Mouse (Mus musculus) left cerebral cortex, adult 18-20 months (tissue): Measurements from ENCODE around the gene Glp2r. TPM values are rescaled to one million over a fixed set of nuclear protein-coding genes. Genes with fewer than 3 reads are reported as not detected.
A peak's percentile ranks its signal among the peaks of the same experiment; 100 is the strongest.

Experiments
- DNase-seq, 2 experiments: peaks; one replicate each; pipeline ENCODE4 v3.0.0; 2021 to 2022; ENCODE audit warnings: low spot score in 2 of 2, mixed read lengths in 1 of 2
- total RNA-seq, 2 experiments: library from RNA; stranded (reverse); gene quantifications; 2 replicates each; pipeline ENCODE4 v1.2.3; 2021

Gene Glp2r
- total RNA-seq, 2 experiments from 2014 or later = 2.0 to 2.1 TPM

DNA sequence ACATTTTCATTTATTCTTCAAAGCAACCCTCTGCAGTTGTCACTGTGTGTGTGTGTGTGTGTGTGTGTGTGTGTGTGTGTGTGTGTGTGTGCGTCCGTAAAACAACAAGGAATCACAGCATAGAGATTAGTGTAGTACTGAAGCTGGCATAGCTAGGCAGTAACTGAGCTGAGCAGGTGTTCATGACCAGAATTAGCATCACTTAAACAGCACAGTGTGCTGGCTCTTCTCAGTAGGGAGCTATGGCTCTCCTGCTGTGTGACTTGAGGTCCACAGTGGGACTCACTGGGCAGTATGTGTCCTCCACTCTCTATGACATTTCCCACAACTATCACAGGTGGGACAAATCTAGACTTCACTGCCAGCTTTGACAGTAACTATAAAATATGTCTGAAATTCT, 39.9 kb downstream of the Glp2r start:
- DNase-seq = no peak

DNA sequence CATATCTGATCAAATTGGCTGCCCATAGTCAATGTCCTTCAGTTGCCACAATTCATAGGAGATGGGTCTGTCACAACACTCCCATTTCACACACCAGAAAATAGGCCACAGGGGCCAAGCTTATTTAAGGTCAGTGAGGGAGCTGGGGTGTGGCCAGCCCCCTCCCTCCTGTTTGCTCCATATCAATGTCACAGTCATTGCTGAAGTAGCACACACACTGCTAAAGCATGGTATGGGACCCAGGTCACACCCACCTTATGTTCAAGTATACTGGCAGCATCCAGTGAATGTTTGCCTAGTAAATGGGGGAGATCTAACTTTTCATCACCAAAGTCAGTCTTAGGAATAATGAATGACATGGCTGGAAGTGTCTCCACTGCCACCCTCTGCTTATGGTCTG, 42.2 kb downstream of the Glp2r start:
- DNase-seq = no peak

DNA sequence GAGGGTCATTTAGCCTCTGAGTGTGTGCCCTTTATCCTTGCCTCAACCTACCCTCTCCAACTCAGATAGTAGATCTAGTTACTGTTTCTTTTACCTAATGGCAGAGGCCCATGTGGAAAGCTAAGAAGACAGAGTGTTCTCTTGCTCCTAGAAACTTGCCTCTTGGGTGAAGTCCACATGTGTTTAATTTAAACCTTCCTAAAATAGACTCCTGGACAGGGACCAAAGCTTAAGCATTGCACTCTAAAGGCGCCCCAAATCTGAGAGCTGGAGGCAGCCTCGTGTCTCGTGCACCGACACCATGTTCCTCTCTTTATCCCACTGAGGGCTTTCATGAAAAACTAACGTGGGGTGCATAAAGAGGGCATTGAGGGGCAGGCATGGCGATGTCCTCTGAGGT, 43.9 kb downstream of the Glp2r start:
- peak; percentile 15 to 33 for DNase-seq

GRCm38 (mm10) chr11:67723231-67724013, 47.5 kb downstream of the Glp2r start:
- DNase-seq = peak; percentile 44 to 74

DNA sequence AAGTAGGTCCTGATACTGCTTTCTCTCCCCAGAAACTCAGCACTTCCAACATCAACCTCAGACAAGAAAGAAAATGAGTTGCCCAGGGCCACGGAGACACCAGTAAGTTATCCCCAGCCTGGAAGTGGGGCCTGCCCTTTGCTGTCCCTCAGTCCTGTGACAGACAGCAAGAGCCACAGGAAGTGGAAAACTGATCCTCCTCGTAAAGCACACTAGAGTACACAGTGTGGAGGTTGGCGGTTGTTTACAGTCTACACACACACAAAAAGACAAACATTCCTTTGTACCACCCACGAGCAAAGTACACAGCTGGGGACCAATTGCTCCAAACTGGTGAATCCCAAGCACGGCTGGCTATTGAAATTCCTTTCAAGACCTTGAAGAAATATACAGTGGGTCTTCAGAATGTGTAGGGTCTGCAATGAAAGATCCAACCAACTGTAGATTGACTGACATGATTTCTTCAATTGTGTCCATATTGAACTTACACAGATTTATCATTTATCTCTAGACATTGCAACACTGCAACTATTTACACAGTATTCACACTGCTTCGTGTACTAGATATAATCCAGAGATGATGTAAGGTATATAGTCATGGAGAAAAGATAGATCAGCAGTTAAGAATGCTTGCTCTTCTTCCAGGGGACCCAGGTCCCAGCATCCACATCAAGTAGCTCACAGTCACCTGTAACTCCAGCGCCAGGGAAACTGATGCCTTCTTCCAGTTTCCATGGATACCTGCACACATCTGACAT, 48.4 kb downstream of the Glp2r start:
- no peak for DNase-seq

DNA sequence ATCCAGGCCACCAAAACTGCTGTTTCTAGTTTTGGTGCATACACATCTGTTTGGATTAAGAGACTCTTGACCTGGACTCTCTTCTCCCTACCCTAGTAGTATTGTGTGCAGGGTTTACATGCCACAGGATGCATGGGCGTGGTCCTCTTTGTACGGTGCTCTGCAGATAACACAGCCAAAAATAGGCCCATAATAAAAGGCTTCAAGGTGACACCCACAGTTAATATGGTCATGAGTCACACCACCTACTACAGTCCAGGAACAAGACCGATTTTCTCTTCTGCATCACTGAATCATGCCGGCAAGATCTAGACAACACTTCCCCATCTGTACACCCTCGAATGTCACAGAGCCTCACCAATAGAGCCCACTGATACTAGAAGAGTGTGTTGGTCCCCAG, 49.5 kb downstream of the Glp2r start:
- DNase-seq = no peak

DNA sequence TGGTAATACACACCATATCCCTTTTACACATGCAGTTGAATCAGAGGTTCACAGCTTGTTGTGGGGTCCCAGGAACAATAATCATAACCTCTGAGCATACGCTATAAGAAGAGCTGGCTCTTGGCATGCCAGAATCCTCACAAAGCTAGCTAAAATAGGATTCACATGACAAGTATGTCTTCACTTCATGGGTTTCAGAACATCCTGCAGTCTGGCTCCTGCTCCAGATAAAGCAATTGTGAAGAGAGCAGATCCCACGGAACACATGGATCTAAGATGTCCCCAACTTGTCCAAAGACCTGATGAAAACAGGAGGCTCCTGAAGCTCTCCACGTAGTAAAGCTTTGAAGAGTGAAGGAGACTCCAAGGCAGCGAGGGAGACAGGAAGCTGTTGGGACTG, 55.6 kb downstream of the Glp2r start:
- DNase-seq = no peak

- peak in 1 of 2 experiments; percentile 41 for DNase-seq
Observed at GRCm38 (mm10) chr11:67712976-67713375, 58.0 kb downstream of the Glp2r start.

- no peak for DNase-seq
Observed at GRCm38 (mm10) chr11:67694703-67695376, 76.1 kb downstream of the Glp2r start, which contains the start of gene Rcvrn. Gene Rcvrn (plus strand): TSS chr11:67695326.

GRCm38 (mm10) chr11:67686109-67686508, 84.8 kb downstream of the Glp2r start:
- DNase-seq = no peak

GRCm38 (mm10) chr11:67681871-67682270, 89.1 kb downstream of the Glp2r start:
- DNase-seq = no peak

DNA sequence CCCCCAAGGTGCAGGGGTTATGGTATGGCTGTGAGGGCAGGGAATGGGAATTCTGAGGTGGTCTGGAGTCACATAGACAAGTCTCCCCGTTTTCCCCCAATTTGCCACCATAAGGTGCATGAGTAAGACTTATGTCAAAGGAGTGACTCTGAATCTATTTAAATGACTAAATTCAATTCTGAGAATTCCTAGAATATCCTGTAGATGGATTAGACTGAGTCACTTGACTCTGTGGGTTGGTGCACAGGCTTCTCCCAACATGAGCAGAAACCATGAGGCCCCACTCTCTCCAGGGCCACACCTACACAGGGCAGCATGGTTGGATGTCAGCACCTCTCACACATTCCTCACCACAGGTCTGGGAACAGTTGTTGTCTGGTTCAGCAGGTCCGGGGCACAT, 91.0 kb downstream of the Glp2r start:
- no peak for DNase-seq

DNA sequence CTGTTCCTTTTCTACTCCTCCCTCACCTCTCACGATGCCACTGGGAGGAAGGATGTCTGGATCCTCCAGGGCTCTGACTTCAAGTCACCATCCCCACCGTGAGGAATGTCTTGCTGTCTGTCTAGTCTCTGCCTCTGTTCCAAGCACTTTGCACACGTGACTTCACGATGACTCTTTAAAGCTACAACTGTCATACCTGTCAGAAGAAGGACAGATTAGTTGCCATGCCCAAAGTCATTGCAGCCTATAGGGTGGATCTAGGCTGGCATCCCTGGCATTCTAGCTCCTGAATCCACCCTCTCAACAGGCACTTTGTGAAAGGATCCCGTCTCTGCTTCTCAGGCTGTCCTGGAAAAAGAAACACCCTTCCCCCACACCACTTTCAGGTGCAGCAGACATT, 91.7 kb downstream of the Glp2r start:
- no peak for DNase-seq

GRCm38 (mm10) chr11:67675562-67676540, 95.1 kb downstream of the Glp2r start:
- DNase-seq = peak; percentile 63 to 71

- peak; percentile 49 to 63 for DNase-seq
Observed at GRCm38 (mm10) chr11:67672140-67672539, 98.8 kb downstream of the Glp2r start.

GRCm38 (mm10) chr11:67670031-67670430, 100.9 kb downstream of the Glp2r start:
- no peak for DNase-seq

GRCm38 (mm10) chr11:67668460-67669007, 102.4 kb downstream of the Glp2r start:
- no peak for DNase-seq

DNA sequence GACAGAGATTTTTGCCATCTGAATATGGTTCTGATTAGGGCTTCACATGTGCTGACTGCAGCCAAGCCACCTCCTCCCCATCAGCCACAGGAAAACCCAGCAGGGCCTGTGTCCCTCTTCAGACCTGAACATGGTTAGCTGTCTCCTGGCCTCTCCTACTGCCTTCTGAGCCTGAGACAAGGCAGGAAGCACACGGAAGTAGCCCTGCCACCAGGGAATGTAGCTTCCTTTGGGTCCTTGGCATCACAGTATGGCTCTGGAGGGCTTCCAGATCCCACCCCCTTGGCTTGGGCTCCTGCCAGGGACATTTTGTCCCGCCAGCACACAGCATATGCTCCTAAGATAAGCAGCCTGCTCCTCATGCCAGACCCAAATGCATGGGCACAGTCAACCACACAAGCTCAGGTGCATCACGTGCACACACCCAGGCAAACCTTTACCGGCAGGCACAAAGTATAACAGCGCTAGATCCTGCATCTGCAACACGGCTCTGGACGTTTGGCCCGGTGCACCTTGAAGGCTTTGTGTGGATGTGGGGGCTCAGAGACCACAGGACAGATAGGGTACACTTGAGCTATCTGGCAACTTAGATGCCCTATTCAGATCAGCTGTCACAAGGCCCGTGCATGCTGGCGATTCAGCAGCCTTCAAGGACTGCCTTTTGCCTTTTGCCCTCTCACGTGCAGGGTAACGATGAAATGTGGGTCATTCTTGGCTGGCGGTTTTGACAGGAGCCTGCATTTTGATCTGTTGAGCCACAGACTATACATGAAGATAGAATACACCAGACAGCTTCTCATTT, 103.2 kb downstream of the Glp2r start:
- peak; percentile 78 to 87 for DNase-seq

DNA sequence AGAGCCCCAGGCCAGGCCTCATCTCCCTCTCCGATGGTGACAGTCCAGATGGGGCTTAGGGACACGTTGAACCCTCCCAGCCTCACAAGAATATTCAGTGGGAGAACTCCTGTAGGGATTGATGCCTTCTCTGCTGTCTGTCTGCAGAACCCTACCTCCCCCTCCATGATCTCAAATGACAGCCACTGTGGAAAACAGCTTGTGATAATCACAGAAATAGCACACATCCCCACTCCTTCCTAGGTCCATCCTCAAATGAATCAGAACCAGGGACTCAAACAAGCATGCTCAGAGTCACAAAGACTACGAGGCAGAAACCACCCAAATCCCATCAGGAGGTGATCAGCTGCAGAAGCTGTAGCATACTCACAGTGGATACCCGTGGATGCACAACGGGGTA, 104.8 kb downstream of the Glp2r start:
- DNase-seq = no peak
